Mouse (Mus musculus) cerebellum, postnatal 4 days (tissue): ENCODE measurements around the gene Itpkb.

Source experiments
- DNase-seq, 2 experiments: peaks; one replicate each; pipeline ENCODE4 v3.0.0; 2022; ENCODE audit warnings: low spot score in 2 of 2, mixed read lengths in 1 of 2

Itpkb gene

DNA sequence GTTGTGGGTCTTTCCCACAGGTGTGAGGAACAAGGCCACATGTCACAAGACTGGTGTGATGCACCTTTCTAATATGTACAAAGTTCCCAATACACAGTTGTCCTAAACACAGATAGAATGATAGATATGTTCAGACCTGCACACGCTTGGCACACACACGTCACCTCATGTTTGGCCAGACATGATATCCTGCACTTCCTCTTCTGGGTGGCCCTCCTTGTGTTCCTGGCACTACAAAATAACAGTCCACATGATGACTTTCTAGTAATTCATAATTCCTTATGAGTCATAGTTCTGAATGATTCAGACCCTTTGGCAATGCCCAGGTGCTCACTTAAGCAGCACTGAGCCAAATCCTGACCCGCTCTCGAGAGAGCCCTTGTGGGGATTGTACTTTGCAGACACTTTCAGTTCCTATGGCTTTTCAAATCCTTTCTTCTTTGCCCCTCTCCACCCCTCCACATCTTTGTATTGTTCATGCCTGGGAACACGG lies 132.7 kb downstream of the Itpkb start:
- no peak for DNase-seq

DNA sequence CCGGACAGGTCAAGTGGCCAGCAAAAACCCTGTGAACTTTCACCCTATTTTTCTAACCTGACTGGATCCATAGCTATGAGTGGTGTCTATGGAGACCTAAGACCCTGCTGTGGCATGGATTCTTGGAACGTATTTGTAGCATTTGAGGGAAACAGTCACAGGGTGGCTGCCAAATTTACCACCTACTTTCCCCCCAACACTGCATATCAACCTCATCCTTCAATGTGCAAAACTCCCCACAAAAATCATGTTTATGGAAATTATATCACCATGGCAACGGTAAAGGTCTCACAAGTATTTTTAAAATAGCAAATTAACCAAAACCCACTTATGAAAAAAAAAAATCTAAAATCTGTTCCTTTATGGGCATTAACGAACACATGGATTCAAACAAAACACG lies 134.1 kb downstream of the Itpkb start:
- no peak for DNase-seq

DNA sequence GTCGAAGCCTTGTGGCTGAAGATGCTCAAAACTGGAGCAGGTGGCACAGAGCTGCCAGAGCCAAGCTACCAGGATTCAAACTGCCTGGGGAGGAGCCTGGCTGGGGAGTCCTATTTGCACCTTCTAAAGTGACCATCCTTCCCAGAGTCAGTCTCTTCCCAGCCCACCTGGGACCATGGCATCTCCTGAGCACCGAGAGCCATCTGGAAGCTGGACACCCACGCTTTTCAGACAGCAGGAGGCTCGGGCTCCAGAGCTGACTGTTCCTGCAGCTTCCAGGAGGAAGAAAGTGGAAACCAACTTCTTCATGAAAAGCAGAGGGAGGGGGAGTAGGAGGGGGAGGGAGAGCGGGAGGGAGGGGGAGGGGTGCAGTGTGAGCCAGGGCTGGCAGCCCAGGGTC lies 135.3 kb downstream of the Itpkb start:
- no peak for DNase-seq

DNA sequence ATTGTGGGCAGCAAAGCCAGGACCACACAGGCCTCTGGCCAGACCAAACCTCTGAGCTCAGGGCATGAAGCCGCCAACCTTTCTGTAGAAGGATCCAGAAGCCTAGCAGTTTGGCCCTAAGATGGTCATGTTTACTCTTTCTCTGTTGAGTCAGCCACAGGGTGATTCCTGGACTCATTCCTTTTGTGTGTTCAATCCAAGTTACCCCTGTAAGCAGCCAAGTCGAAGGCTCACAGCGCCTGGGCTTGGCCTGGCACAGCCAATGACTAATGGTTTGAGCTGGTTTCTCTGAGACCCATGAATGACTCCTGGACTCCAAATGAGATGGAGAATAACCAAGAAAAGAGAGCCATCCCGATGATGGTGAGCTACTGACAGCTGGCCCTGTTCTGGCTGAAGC lies 137.7 kb downstream of the Itpkb start:
- no peak for DNase-seq

DNA sequence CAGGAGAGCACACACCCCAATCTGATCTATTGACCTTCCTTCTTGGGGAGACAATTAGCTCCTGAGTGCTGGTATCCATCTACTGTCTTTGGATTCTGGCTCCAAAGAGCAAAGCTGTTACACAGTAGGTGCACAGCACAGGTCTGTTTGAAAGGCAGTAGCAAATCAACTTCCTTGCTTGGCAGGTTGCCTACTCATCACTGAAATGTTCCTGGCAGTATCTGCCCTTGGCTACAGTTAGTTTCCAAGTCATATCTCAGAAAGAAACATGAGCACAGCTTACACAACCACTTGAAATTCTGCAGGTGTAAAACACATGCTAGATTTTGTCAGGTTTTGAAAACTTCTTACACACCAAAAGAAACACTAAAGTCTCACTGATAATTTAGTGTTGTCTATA lies 143.3 kb downstream of the Itpkb start:
- no peak for DNase-seq
